Comparison of ENCODE assay signal across 14 mouse cellular contexts in the genomic region with DNA sequence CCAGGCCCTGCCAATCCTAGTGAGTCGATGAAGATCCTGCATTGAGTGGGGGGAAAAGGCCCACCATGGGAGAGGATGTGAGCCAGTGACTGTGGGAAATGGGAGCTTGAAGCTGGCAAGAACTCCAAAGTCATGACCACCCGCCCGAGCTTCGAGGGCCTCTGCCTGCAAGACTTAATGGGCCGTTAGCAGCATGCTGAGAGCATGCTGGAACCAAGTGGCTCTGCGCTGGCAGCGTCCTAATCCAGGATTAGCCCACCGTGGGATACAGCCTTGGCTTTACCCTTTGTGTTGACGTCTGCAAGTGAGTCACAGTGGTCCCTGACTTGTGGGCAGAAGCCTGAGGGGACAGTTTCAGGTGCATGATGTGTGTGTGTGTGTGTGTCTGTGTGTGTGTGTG.
"Had no signal": no experiment of that assay in that cellular context is flagged by ENCODE, and none has a peak within 500 bp of the region (broad histone marks: within the 10 kb centered on the region; RNA-seq: fewer than 3 reads in every experiment).

No protein-coding gene starts in this region.

- H3K36me3 ChIP-seq: limb, embryonic 10.5 days; liver, embryonic 15.5 days; midbrain, embryonic 12.5 days had no signal

- H3K9me3 ChIP-seq: liver, embryonic 15.5 days had no signal

- H3K4me2 ChIP-seq: liver, embryonic 11.5 days; liver, embryonic 15.5 days; midbrain, embryonic 12.5 days; neural tube, embryonic 13.5 days had no signal

- H3K4me3 ChIP-seq: layer of hippocampus, adult 2 months; limb, embryonic 10.5 days; liver, embryonic 15.5 days; midbrain, embryonic 12.5 days; neural tube, embryonic 13.5 days had no signal

- H3K9ac ChIP-seq: liver, embryonic 15.5 days; midbrain, embryonic 12.5 days; neural tube, embryonic 13.5 days had no signal

- H3K27me3 ChIP-seq: liver, embryonic 15.5 days; midbrain, embryonic 12.5 days; neural tube, embryonic 13.5 days had no signal

- H3K4me1 ChIP-seq: liver, embryonic 15.5 days had no signal

- DNase-seq: kidney, adult 9 months; kidney, postnatal 36 days; lung, adult 2 months; lung, postnatal 36 days; right cerebral cortex, adult 18-20 months; right cerebral cortex, postnatal 25 days; thymus, postnatal 36 days had no signal

- H3K27ac ChIP-seq: kidney, postnatal 0 days; layer of hippocampus, adult 2 months; limb, embryonic 10.5 days; liver, embryonic 15.5 days; midbrain, embryonic 12.5 days; neural tube, embryonic 13.5 days had no signal
